Mouse (Mus musculus) forebrain, embryonic 10.5 days (tissue): ENCODE data around the gene Cnmd. TPM values are rescaled to one million over a fixed set of nuclear protein-coding genes. Genes with fewer than 3 reads are reported as not detected.

Source experiments
- DNase-seq: peaks from one replicate; pipeline ENCODE4 v3.0.0-alpha.2; 2017; ENCODE audit warnings: low spot score; ENCODE audit errors: extremely low spot score
- H3K27ac ChIP-seq: fragments of 300-500 bp; sonication (generic); 2 replicates; pipeline ENCODE4 v1.5.1; 2016; ENCODE audit warnings: mild to moderate bottlenecking
- H3K27me3 ChIP-seq: fragments of 300-500 bp; sonication (generic); 2 replicates; pipeline ENCODE4 v1.6.1; 2016; ENCODE audit warnings: mild to moderate bottlenecking; ENCODE audit not compliant: poor library complexity, severe bottlenecking
- H3K36me3 ChIP-seq: fragments of 300-500 bp; sonication (generic); replicated peaks from 2 replicates; pipeline ENCODE4 v1.6.1; 2016; ENCODE audit warnings: mild to moderate bottlenecking, moderate library complexity
- H3K4me1 ChIP-seq: fragments of 300-500 bp; sonication (generic); 2 replicates; pipeline ENCODE4 v1.6.1; 2016
- H3K4me3 ChIP-seq: fragments of 300-500 bp; sonication (generic); 2 replicates; pipeline ENCODE4 v1.5.1; 2016; ENCODE audit warnings: mild to moderate bottlenecking, moderate library complexity
- H3K9me3 ChIP-seq: fragments of 300-500 bp; sonication (generic); 2 replicates; pipeline ENCODE4 v1.6.1; 2016; ENCODE audit warnings: mild to moderate bottlenecking, moderate library complexity
- WGBS: fragments of 180-500 bp; shearing (Covaris S2); methylation state at CpG from one replicate; pipeline ENCODE4 v1.1.7; 2016; 5-methylcytosine and 5-hydroxymethylcytosine counted together
- polyA plus RNA-seq: library from polyadenylated mRNA; unstranded; fragments of >200 nt; fragmentation: Nextera tagmentation; extraction: Ambion mirVana; gene quantifications from 2 replicates; pipeline ENCODE4 v1.2.1, GENCODE M21; 2016

Cnmd gene
- 1.7 TPM in 2 replicates for polyA plus RNA-seq

DNA sequence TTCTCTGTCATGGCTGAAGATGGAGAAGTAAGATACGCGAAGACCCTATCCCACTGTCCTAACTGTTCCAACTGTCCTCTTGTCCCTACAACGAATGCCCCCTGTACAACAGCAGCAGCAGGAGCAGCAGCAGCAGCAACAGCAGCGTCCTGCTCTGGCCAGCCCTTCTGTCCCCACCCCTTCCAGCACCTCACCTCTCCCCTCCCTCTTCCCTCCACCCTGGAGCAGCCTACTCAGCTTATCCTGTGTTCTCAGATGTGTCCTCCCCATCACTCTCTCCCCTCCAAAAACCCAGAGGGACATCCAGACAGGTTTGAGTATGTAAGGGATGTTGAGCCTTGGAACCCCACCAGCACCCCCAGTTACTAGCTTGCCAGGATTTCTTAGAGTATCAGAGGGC lies at the start of gene Cnmd:
Gene Cnmd, minus strand, starts transcription at position 170 of the 400 bp plus-strand sequence.
- H3K9me3 ChIP-seq, result no peaks in the 10 kb centered on the region
- H3K4me3 ChIP-seq, result peak within 1 kb of the TSS; percentile 44
- 56% methylated on average over 4 of the region's 4 CpGs for WGBS
- no peak for DNase-seq
- H3K27me3 ChIP-seq, result peaks cover 23% of the 10 kb centered on the region
- peaks cover 28% of the 10 kb centered on the region for H3K4me1 ChIP-seq
- H3K36me3 ChIP-seq, result no peaks in the 10 kb centered on the region
- H3K27ac ChIP-seq, result peak within 1 kb of the TSS; percentile 54

- WGBS, result 69% methylated on average over 4 of the region's 4 CpGs
- DNase-seq, result no peak
- H3K4me3 ChIP-seq, result no peak overlapping the region
- peaks cover 7% of the 10 kb centered on the region; the same call in 1 of the 2 replicates for H3K9me3 ChIP-seq
- H3K4me1 ChIP-seq, result peaks cover 19% of the 10 kb centered on the region
- H3K36me3 ChIP-seq, result no peaks in the 10 kb centered on the region
- H3K27me3 ChIP-seq, result no peaks in the 10 kb centered on the region
- no peak overlapping the region for H3K27ac ChIP-seq
Measured at GRCm38 (mm10) chr14:79711301-79711700, 49.3 kb upstream of the Cnmd start.

- no peak for DNase-seq
- no peaks in the 10 kb centered on the region for H3K9me3 ChIP-seq
- no peaks in the 10 kb centered on the region for H3K36me3 ChIP-seq
- 89% methylated on average over 22 of the region's 22 CpGs for WGBS
- no peak overlapping the region for H3K4me3 ChIP-seq
- peaks cover 36% of the 10 kb centered on the region for H3K4me1 ChIP-seq
- no peak overlapping the region for H3K27ac ChIP-seq
- 0 out of 2 replicates have a peak, but pooled peaks cover 5% of the 10 kb centered on the region for H3K27me3 ChIP-seq
Measured at GRCm38 (mm10) chr14:79703523-79704172, 41.7 kb upstream of the Cnmd start.

DNA sequence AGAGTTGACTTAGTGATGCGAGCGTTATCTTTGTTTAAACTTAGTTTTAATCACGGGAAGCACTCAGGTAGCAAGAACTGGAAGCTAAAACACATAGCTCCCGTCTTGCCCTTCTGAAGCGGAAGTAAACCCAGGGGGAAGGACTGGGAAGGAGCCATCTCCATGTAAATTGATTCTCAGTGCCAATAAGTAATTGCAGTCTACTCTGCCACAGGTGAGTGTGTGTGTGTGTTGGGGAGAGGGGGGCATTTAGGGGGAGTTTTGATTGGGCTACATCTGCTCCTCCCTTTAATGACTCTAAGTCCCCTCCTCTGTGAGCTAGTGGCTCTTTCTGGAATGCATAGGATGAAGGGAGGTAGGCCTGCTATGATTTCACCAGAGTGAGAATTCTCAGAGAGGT lies 39.6 kb upstream of the Cnmd start:
- Histone ChIP-seq H3K9me3 (no peaks in the 10 kb centered on the region), H3K27me3 (0 out of 2 replicates have a peak, but pooled peaks cover 5% of the 10 kb centered on the region), H3K4me3 (no peak overlapping the region), H3K36me3 (no peaks in the 10 kb centered on the region), H3K4me1 (peaks cover 36% of the 10 kb centered on the region), H3K27ac (peak overlapping the region; percentile 66)
- 62% methylated on average over 5 of the region's 5 CpGs for WGBS
- no peak for DNase-seq

DNA sequence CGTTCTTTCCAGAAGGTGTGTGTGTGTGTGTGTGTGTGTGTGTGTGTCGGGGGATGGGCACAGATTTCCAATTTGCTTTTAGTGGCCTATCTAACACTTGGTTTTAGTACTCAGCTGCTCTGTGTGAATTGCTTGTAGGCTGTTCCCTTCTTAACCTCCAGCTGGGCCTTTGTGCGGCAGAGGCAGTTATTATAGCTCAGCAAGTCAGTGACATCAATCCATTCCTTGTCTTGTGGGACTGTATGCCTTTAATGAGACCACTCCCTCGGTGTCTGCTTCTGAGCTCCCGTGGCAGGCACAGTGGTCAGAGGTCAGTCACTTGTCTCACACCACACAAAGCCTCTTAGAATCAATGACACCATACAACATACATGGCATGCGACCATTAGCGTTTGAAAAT lies 39.1 kb upstream of the Cnmd start:
- Histone ChIP-seq H3K27me3 (0 out of 2 replicates have a peak, but pooled peaks cover 5% of the 10 kb centered on the region), H3K36me3 (no peaks in the 10 kb centered on the region), H3K9me3 (no peaks in the 10 kb centered on the region), H3K4me1 (peaks cover 36% of the 10 kb centered on the region), H3K4me3 (no peak overlapping the region; the same call in 1 of the 2 replicates), H3K27ac (peak overlapping the region; percentile 66)
- DNase-seq, result peak; percentile 64
- 22% methylated on average over 7 of the region's 7 CpGs for WGBS

DNA sequence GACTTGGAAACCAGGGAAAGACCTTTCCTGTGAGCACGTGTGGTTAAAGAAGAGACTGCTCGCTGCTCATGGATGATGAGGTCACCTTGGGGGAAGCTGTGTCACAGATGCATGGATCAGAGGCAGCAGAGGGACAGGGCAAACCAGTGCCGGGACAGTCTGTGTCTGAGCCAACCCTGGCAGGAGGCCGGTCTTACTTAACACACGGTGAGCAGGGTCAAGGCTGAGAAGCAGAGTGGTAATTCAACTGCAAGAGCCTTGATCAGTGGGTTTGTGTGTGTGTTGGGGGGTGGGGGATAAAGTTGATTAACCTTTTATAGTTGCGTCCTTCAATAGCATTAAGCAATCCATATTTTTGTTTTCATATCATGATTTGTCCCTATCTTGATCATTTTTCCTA lies 37.4 kb upstream of the Cnmd start:
- H3K4me3 ChIP-seq, result no peak overlapping the region
- H3K4me1 ChIP-seq, result peaks cover 36% of the 10 kb centered on the region
- H3K36me3 ChIP-seq, result no peaks in the 10 kb centered on the region
- H3K27me3 ChIP-seq, result 0 out of 2 replicates have a peak, but pooled peaks cover 5% of the 10 kb centered on the region
- DNase-seq, result no peak
- no peaks in the 10 kb centered on the region for H3K9me3 ChIP-seq
- WGBS, result 73% methylated on average over 6 of the region's 6 CpGs
- H3K27ac ChIP-seq, result 0 out of 2 replicates have a peak overlapping the region, but pooled peaks have one; percentile 16

GRCm38 (mm10) chr14:79690068-79690844 lies 28.3 kb upstream of the Cnmd start:
- Histone ChIP-seq H3K4me1 (no peaks in the 10 kb centered on the region), H3K36me3 (no peaks in the 10 kb centered on the region), H3K27ac (no peak overlapping the region), H3K9me3 (no peaks in the 10 kb centered on the region), H3K27me3 (no peaks in the 10 kb centered on the region), H3K4me3 (no peak overlapping the region)
- DNase-seq, result no peak
- 95% methylated on average over 7 of the region's 7 CpGs for WGBS

GRCm38 (mm10) chr14:79680652-79681051 lies 18.7 kb upstream of the Cnmd start:
- H3K27ac ChIP-seq, result no peak overlapping the region; the same call in 1 of the 2 replicates
- H3K9me3 ChIP-seq, result no peaks in the 10 kb centered on the region
- no peak overlapping the region for H3K4me3 ChIP-seq
- no peaks in the 10 kb centered on the region for H3K27me3 ChIP-seq
- no peaks in the 10 kb centered on the region for H3K36me3 ChIP-seq
- H3K4me1 ChIP-seq, result peaks cover 27% of the 10 kb centered on the region
- WGBS, result 81% methylated on average over 5 of the region's 5 CpGs
- DNase-seq, result no peak

- DNase-seq, result no peak
- Histone ChIP-seq H3K4me3 (peak overlapping the region; percentile 16; the same call in 1 of the 2 replicates), H3K27me3 (no peaks in the 10 kb centered on the region), H3K27ac (peak overlapping the region; percentile 81), H3K36me3 (no peaks in the 10 kb centered on the region), H3K4me1 (peaks cover 30% of the 10 kb centered on the region), H3K9me3 (no peaks in the 10 kb centered on the region)
- 38% methylated on average over 14 of the region's 14 CpGs for WGBS
Measured at GRCm38 (mm10) chr14:79677891-79678687, 16.1 kb upstream of the Cnmd start.

- Histone ChIP-seq H3K36me3 (no peaks in the 10 kb centered on the region), H3K4me3 (no peak overlapping the region; the same call in 1 of the 2 replicates), H3K27ac (peak overlapping the region; percentile 81), H3K9me3 (no peaks in the 10 kb centered on the region), H3K4me1 (peaks cover 39% of the 10 kb centered on the region), H3K27me3 (no peaks in the 10 kb centered on the region)
- DNase-seq, result no peak
- WGBS, result 48% methylated on average over 15 of the region's 15 CpGs
Measured at GRCm38 (mm10) chr14:79677108-79677753, 15.3 kb upstream of the Cnmd start.

DNA sequence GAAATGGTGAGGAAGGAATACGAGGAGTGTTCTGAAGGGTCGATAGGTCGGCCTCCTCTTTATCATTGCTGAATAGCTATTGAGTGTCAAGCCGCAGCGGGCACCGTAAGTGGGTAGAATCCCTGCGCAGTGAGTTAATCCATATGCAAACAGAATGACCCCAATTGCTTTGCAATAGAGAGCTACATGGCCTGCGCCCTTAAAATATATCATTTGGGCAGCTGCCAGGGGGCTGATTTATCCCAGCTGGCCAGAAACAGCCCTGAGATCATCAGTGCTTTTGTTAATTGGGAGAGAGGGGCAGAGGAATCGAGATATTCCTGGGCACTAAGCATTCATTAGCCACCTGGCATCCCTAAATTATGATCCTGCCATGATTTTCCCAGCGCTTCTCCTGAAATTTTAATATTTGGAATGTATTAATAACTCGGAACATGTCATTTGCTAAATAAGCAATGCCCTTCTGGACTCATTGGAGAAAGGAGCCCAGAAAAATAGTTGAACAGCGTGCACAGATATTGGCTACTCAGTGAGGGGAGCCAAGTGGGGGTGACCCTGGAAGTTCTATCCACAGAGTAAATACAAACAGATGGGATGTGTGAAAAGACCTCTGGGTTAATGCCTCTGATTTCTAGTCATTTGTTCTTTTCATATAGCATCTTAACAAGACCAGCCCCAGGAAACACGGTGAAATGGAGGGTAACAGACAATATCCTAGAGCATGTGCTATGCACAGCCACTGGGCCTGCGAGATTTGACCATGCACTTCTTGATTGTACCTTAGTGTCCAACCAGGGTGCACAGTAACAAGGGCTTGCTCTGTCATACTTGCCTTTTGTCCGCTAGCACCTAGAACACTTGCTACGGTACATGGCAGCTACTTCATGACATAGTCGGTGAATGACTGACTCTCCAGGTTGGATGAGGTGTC lies 11.4 kb upstream of the Cnmd start:
- H3K27ac ChIP-seq, result no peak overlapping the region
- no peak for DNase-seq
- no peaks in the 10 kb centered on the region for H3K9me3 ChIP-seq
- WGBS, result 80% methylated on average over 17 of the region's 17 CpGs
- no peaks in the 10 kb centered on the region for H3K27me3 ChIP-seq
- H3K36me3 ChIP-seq, result no peaks in the 10 kb centered on the region
- no peak overlapping the region for H3K4me3 ChIP-seq
- H3K4me1 ChIP-seq, result peaks cover 40% of the 10 kb centered on the region
